Mouse (Mus musculus) kidney, adult 2 months (tissue): ENCODE results near the gene Ccdc3.

Experiments
- CTCF ChIP-seq: fragments of 200-500 bp; conservative IDR thresholded peaks from 2 replicates; pipeline ENCODE4 v1.5.1; 2011; ENCODE audit warnings: low read depth, mild to moderate bottlenecking, control low read depth, low read length, moderate library complexity, mixed read lengths; ENCODE audit not compliant: insufficient read depth, insufficient read length
- POLR2A ChIP-seq: fragments of 200-500 bp; IDR thresholded peaks from one replicate; pipeline ENCODE4 v1.6.1; 2011; ENCODE audit warnings: low read depth, low read length, control low read depth

- TF ChIP-seq CTCF = no peak
- no peak for TF ChIP-seq POLR2A
Observed at GRCm38 (mm10) chr2:5129099-5129498, 8.5 kb upstream of the Ccdc3 start.
